Mouse (Mus musculus): ENCODE data around the gene Vsx1.

Gene Vsx1

GRCm38 (mm10) chr2:150667820-150668766 lies 21.1 kb downstream of the Vsx1 start, which contains the start of gene Acss1:
Gene Acss1 (minus strand): TSS chr2:150668500.
- DNase-seq (ENCODE audit: low read depth) = no peak

DNA sequence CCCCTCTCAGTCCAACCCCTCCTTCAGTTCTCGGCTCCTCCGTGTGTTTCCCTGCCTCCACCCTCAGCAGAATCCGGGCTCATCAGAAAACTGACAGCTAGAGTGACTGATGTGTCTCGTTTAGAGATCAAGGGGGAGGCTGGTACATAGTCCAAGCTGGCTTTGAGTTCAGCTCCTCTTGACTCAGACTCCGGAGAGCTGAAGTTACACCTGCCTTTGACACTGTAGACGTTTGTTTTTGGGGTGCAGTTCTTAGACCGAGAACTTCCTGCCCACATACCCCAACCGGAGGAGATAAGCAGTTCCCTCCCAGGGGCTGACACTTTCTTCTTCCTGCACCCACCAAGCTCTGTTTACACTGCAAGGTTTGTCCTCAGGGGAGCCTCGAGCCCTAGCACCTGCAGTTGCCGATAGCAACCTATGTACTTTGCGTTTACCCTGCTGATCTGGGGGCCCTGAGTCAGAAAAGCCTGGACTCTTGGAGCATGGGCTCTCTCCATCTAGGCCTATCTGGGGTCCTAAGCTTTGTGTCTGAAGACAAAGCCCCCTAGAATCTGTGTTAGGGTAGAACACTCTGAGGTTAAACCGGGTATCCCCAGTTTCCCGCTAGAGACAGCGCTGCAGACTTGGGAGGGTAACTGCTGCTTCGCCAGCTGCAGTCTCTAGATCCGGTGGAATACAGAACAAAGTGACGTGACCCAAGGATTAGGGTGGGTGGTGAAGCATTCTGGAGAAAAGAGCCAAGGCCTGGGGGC lies 21.9 kb downstream of the Vsx1 start:
- DNase-seq (ENCODE audit: low read depth) = no peak

DNA sequence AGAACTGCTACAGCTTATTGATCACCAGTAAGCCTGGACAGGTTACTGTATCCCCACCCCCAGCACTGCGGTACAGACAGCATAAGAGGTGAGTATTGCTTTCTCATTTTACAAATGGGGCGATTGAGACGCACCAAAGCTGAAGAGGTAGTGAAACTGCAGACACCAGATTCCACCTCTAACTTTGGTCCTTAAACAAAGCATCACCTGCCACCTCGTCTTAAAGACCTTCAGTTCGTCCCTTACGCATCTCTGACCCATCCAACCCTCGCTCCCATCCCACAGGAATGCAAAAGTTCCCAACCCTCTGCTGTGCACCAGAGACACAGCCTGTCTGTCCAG lies 22.5 kb downstream of the Vsx1 start:
- DNase-seq (ENCODE audit: low read depth) = no peak

- no peak for DNase-seq (ENCODE audit: low read depth)
These were observed 23.4 kb downstream of the Vsx1 start for GRCm38 (mm10) chr2:150665534-150666451.

DNA sequence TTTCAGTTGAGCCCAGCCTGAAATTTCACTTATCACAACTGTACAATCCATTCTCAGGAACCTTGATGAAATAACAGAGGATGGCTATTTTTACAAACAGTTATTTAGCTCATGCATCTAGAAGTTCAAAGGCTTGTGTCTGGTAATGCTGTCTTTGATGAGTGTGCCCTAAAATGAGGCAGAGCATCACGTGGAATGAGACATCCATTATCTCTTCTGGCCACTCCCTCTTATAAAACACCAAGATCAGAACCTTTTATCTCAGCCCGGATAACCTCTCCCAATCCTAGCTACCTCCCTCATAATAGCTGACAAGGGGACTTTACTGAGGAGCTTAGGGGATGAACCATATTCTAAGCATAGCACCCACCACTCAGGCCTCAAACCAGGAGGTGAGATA lies 24.2 kb downstream of the Vsx1 start:
- no peak for DNase-seq (ENCODE audit: low read depth)

DNA sequence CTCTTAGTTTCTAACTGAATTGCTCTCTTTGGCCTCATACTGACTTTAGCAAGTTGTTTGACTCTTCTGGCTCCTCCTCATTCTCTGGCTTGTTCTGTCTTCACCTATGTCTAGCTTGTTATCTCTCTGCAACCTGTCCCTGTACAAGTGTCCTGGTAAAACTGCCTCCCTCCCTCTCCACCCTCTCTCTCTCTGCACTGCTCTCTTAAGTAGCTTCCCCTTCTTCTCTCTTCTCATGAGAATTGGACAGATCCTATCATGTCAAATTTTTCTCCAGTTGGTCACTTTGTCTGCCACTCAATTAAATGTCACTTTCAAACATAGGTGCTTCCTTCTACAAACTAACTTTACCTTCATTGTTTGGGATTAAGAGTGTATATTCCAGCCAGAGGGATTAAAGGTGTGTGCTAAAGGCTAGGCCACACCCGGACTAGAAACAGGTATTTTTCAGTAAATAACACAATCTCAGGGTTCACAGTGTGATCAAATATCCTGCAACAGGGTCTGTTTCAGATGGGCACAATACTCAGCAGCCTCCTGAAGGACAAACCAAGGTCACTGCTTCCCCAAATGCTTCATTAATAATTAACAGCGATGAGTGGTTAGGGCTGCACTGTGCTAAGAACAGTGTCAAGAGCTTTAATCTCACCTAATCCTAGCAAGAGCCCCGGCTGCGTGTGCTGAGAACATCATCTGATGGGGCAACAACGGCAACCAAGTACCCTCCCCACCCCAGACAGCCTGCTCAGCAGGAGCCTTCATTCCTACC lies 24.8 kb downstream of the Vsx1 start:
- DNase-seq (ENCODE audit: low read depth) = no peak

- DNase-seq (ENCODE audit: low read depth) = no peak
These were observed 25.9 kb downstream of the Vsx1 start for GRCm38 (mm10) chr2:150663255-150663654.

DNA sequence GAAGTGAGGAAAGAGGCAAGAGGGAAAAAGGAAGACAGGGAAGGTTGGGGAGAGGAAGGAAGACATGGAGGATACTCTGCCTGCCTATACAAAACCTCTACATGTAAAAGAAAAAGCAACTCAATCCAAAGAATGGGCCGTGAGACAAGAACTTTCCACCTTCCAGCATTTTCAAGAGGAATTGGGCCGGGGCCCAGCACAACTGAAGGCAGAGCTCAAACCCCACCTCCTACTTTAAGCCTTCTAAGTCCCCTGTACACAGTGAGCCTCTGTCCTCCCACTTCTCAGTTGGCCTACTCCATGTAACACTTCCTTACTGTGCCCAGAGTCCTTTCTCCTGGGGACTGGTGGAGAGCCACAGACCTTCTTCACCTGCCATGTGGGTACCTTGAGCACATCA lies 27.2 kb downstream of the Vsx1 start:
- no peak for DNase-seq (ENCODE audit: low read depth)

- DNase-seq (ENCODE audit: low read depth) = no peak
These were observed 28.3 kb downstream of the Vsx1 start for GRCm38 (mm10) chr2:150660668-150661451.

DNA sequence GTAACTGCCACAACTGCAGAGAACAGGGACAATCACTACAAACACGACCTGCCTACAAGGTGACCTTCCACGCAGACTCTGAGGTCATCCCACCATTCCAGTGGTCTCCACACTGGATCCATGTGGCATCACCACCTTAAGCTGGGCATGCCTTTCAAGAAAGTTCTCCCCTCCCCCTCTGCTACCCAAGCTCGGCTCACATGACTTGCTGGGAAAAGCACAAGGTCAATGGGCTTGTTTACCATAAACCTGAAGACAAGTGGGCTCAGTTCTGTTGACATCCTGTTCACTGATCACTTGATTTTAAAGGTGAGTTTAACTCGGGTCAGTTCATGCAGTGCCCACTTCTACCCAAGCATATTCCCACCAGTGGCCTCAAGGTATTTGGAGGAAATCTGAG lies 29.1 kb downstream of the Vsx1 start:
- no peak for DNase-seq (ENCODE audit: low read depth)

DNA sequence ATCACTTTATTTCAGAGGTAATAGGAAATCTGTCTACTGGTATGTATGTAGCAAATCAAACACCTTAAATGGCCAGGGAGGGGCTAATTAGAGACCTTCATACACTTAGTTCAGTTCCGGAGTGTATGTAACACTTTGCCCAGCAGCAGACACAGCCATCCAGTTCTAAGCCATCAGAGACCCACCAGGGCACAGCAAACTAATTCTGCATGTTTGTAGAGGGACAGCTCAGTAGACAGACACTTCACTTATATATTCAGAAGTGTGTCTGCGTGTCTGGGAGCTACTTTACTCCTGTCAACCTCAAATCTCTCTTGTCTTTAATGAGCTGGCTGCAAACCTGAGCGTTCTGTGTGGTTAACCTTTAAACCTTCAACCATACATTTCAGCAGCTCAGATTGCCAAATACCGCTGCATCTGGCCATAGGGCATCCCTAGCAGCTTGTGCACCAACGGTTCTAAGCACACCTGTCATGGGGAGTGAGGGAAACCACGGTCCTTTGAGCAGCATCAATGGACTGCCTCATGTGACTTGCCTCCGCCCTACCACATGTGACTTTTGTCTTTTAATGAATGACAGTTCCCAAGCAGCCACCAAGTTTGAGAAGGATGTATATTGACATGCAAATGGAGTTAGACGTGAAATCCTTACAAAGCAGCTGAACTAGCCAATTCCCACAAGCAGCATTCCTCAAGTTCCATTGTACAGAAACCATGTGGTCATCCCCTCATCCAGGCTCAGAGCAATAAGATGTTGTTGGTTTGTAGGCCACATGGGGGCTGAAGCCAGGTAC lies 32.0 kb downstream of the Vsx1 start:
- DNase-seq (ENCODE audit: low read depth) = no peak

DNA sequence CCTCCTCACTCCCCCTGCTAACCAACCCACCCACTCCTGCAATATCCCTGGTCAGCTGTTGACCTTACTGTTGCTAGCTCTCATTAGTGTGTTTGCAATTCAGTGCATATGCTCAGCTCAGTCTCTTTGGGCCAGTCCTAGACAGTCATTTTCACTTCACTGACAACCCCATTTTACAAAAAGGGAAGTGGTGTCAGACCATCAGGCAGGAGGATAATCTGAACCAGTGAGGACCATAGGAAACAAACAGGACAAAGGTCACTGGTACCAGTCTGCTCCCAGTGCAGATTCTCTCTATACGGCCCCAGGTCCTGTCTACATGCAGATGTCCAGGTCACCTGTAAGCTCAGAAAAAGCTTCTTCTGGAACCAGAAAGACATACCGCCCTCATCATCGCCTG lies 33.0 kb downstream of the Vsx1 start:
- DNase-seq (ENCODE audit: low read depth) = no peak

DNA sequence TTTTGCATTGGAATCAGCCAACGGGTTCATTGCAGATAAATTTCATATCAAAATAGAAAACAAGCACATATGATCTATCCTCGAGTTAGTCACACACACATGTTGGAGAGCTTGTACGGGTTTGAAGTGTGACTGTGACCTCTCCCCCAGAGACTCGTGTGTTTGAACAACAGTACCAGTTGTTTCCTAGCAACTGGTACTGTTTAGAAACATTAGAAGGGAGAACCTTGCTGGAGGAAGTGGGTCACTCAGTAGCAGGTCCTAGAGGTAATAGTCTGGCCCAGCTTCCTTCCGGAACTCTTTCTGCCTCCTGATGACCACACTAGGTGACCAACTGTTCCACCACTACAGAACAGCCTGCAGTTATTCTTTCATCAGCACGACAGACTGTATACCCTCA lies 33.9 kb downstream of the Vsx1 start:
- DNase-seq (ENCODE audit: low read depth) = no peak

DNA sequence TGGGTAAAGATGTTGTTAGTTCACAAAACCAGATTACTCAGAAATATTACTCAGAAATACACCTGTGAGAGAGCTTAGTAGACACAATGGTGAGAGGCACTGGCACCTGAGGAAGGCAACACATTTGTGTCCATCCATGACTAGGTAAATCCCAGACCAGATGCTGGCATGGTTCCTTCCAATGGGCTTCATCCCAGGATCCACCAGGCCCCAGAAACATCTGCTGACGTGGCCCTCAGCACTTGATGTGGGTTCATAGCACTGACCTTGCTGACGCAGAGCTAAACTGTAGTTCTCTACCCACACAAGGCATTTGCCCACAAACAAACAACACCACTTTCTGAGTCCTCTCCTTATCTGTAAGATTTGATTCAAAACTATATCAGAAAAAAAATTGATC lies 34.3 kb downstream of the Vsx1 start:
- no peak for DNase-seq (ENCODE audit: low read depth)

- peak; percentile 22 for DNase-seq (ENCODE audit: low read depth)
These were observed 37.8 kb downstream of the Vsx1 start for GRCm38 (mm10) chr2:150651366-150651765.

DNA sequence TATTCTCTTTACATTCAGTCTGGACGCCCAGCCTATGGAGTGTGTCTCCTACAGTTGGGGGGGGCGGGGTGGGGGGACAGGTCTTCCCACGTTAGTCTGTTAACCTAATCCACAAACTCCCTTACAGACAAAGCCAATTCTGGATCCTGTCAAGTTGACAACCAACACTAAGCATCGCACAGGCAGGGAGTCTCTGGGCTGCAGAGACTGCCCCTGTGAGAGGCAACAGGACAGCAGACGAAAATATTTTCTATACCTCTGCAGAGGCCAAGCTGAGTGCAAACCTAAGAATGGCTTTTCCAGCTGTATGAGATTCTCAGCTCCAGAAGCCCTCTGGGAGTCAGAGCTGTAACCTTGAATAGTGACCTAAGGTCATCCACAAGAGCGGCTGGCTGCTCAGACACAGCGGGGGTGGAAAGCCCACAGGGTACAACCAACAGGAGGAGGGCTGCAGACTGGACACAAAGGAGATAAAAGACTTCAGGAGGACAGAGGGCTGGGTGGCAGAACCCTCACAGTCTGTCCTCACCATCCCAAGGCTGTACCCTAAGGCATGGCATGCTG lies 38.6 kb downstream of the Vsx1 start:
- no peak for DNase-seq (ENCODE audit: low read depth)

- DNase-seq (ENCODE audit: low read depth) = no peak
These were observed 40.8 kb downstream of the Vsx1 start for GRCm38 (mm10) chr2:150648300-150648895.

GRCm38 (mm10) chr2:150647681-150648299 lies 41.4 kb downstream of the Vsx1 start:
- no peak for DNase-seq (ENCODE audit: low read depth)

All from NIH3T3 (cell line).